Mouse (Mus musculus): ENCODE results near the gene Fbln2. TPM values are rescaled to one million over a fixed set of nuclear protein-coding genes. Genes with fewer than 3 reads are reported as not detected.
A peak's percentile ranks its signal among the peaks of the same experiment; 100 is the strongest.

Gene Fbln2
- polyA plus RNA-seq, 1 experiment from 2014 or later = 196 TPM

- no peaks in the 10 kb centered on the region for H3K4me1 ChIP-seq
- no peaks in the 10 kb centered on the region for H3K9me3 ChIP-seq
- H3K36me3 ChIP-seq = peaks cover 90% of the 10 kb centered on the region
- no peak overlapping the region for H3K4me3 ChIP-seq
- H3K9ac ChIP-seq = no peak overlapping the region
- no peak overlapping the region for H3K27ac ChIP-seq
- H3K27me3 ChIP-seq = no peaks in the 10 kb centered on the region
- no peak overlapping the region for H3K4me2 ChIP-seq (replicated peaks)
- 81% methylated on average over 16 of the region's 16 CpGs for WGBS
- ATAC-seq (ENCODE audit: low FRiP score, low read depth) = no peak
Observed at GRCm38 (mm10) chr6:91259440-91260120, 47.3 kb downstream of the Fbln2 start.

GRCm38 (mm10) chr6:91260347-91260986 is 48.2 kb downstream of the Fbln2 start:
- 80% methylated on average over 8 of the region's 8 CpGs for WGBS
- Histone ChIP-seq H3K27ac (no peak overlapping the region), H3K36me3 (peaks cover 91% of the 10 kb centered on the region), H3K4me2 (replicated peaks) (no peak overlapping the region), H3K27me3 (no peaks in the 10 kb centered on the region), H3K4me3 (no peak overlapping the region), H3K9me3 (no peaks in the 10 kb centered on the region), H3K9ac (no peak overlapping the region), H3K4me1 (no peaks in the 10 kb centered on the region)
- ATAC-seq (ENCODE audit: low FRiP score, low read depth) = no peak

- 49% methylated on average over 3 of the region's 3 CpGs for WGBS
- ATAC-seq (ENCODE audit: low FRiP score, low read depth) = no peak
- H3K27me3 ChIP-seq = no peaks in the 10 kb centered on the region
- no peak overlapping the region for H3K4me2 ChIP-seq (replicated peaks)
- H3K9me3 ChIP-seq = no peaks in the 10 kb centered on the region
- no peak overlapping the region for H3K27ac ChIP-seq
- no peaks in the 10 kb centered on the region for H3K4me1 ChIP-seq
- H3K4me3 ChIP-seq = no peak overlapping the region
- peaks cover 91% of the 10 kb centered on the region for H3K36me3 ChIP-seq
- no peak overlapping the region for H3K9ac ChIP-seq
Observed at GRCm38 (mm10) chr6:91260987-91261367, 48.7 kb downstream of the Fbln2 start.

GRCm38 (mm10) chr6:91265616-91266015 is 53.4 kb downstream of the Fbln2 start:
- H3K9ac ChIP-seq = no peak overlapping the region
- peaks cover 93% of the 10 kb centered on the region for H3K36me3 ChIP-seq
- no peaks in the 10 kb centered on the region for H3K4me1 ChIP-seq
- no peak for ATAC-seq (ENCODE audit: low FRiP score, low read depth)
- no peak overlapping the region for H3K4me2 ChIP-seq (replicated peaks)
- H3K27me3 ChIP-seq = no peaks in the 10 kb centered on the region
- WGBS = 69% methylated on average over 12 of the region's 12 CpGs
- H3K27ac ChIP-seq = no peak overlapping the region
- H3K9me3 ChIP-seq = no peaks in the 10 kb centered on the region
- no peak overlapping the region for H3K4me3 ChIP-seq

- 81% methylated on average over 1 of the region's 1 CpGs for WGBS
Observed at GRCm38 (mm10) chr6:91266647-91267046, 54.4 kb downstream of the Fbln2 start.

GRCm38 (mm10) chr6:91268318-91268717 is 56.1 kb downstream of the Fbln2 start:
- H3K36me3 ChIP-seq = peaks cover 94% of the 10 kb centered on the region
- WGBS = 17% methylated on average over 9 of the region's 9 CpGs

More at GRCm38 (mm10) chr6:91266647-91267046, 54.4 kb downstream of the Fbln2 start:
- Histone ChIP-seq H3K9ac (no peak overlapping the region), H3K4me1 (no peaks in the 10 kb centered on the region), H3K27me3 (no peaks in the 10 kb centered on the region), H3K36me3 (peaks cover 93% of the 10 kb centered on the region), H3K4me2 (replicated peaks) (no peak overlapping the region), H3K27ac (no peak overlapping the region), H3K4me3 (no peak overlapping the region), H3K9me3 (no peaks in the 10 kb centered on the region)
- no peak for ATAC-seq (ENCODE audit: low FRiP score, low read depth)

GRCm38 (mm10) chr6:91277549-91277948 is 65.3 kb downstream of the Fbln2 start:
- Histone ChIP-seq H3K36me3 (peaks cover 18% of the 10 kb centered on the region), H3K4me3 (no peak overlapping the region), H3K27me3 (peaks cover 9% of the 10 kb centered on the region), H3K9ac (no peak overlapping the region), H3K4me2 (replicated peaks) (no peak overlapping the region), H3K9me3 (no peaks in the 10 kb centered on the region), H3K27ac (no peak overlapping the region), H3K4me1 (peaks cover 7% of the 10 kb centered on the region; the same call in 1 of the 2 replicates)
- ATAC-seq (ENCODE audit: low FRiP score, low read depth) = 0 out of 2 replicates have a peak, but pooled peaks have one; percentile 3
- 3% methylated on average over 7 of the region's 7 CpGs for WGBS

More at GRCm38 (mm10) chr6:91268318-91268717, 56.1 kb downstream of the Fbln2 start:
- no peak overlapping the region for H3K27ac ChIP-seq
- no peaks in the 10 kb centered on the region for H3K4me1 ChIP-seq
- H3K27me3 ChIP-seq = no peaks in the 10 kb centered on the region
- no peak overlapping the region for H3K4me2 ChIP-seq (replicated peaks)
- H3K4me3 ChIP-seq = no peak overlapping the region
- no peak overlapping the region for H3K9ac ChIP-seq
- no peaks in the 10 kb centered on the region for H3K9me3 ChIP-seq
- ATAC-seq (ENCODE audit: low FRiP score, low read depth) = no peak

- Histone ChIP-seq H3K27me3 (peaks cover 17% of the 10 kb centered on the region), H3K4me3 (no peak overlapping the region), H3K4me1 (peaks cover 7% of the 10 kb centered on the region; the same call in 1 of the 2 replicates), H3K36me3 (peaks cover 12% of the 10 kb centered on the region), H3K9ac (no peak overlapping the region), H3K4me2 (replicated peaks) (no peak overlapping the region), H3K27ac (no peak overlapping the region), H3K9me3 (no peaks in the 10 kb centered on the region)
- whole genome bisulfite sequencing = 47% methylated on average over 1 of the region's 1 CpGs
- no peak for ATAC-seq (ENCODE audit: low FRiP score, low read depth)
Observed at GRCm38 (mm10) chr6:91278302-91278701, 66.0 kb downstream of the Fbln2 start.

GRCm38 (mm10) chr6:91279477-91279876 is 67.2 kb downstream of the Fbln2 start:
- peaks cover 7% of the 10 kb centered on the region; the same call in 1 of the 2 replicates for H3K4me1 ChIP-seq
- no peak overlapping the region for H3K9ac ChIP-seq
- 31% methylated on average over 4 of the region's 4 CpGs for WGBS
- no peak overlapping the region for H3K27ac ChIP-seq
- H3K36me3 ChIP-seq = no peaks in the 10 kb centered on the region
- ATAC-seq (ENCODE audit: low FRiP score, low read depth) = no peak
- peaks cover 29% of the 10 kb centered on the region for H3K27me3 ChIP-seq
- H3K9me3 ChIP-seq = no peaks in the 10 kb centered on the region
- no peak overlapping the region for H3K4me3 ChIP-seq
- H3K4me2 ChIP-seq (replicated peaks) = no peak overlapping the region

- WGBS = 5% methylated on average over 6 of the region's 6 CpGs
Observed at GRCm38 (mm10) chr6:91281206-91281605, 69.0 kb downstream of the Fbln2 start.

GRCm38 (mm10) chr6:91281747-91282146 is 69.5 kb downstream of the Fbln2 start:
- 37% methylated on average over 5 of the region's 5 CpGs for WGBS
- no peak overlapping the region for H3K9ac ChIP-seq
- H3K4me2 ChIP-seq (replicated peaks) = no peak overlapping the region
- no peaks in the 10 kb centered on the region for H3K9me3 ChIP-seq
- H3K27me3 ChIP-seq = peaks cover 51% of the 10 kb centered on the region
- H3K4me1 ChIP-seq = peaks cover 27% of the 10 kb centered on the region
- ATAC-seq (ENCODE audit: low FRiP score, low read depth) = no peak
- H3K27ac ChIP-seq = no peak overlapping the region
- no peak overlapping the region for H3K4me3 ChIP-seq
- H3K36me3 ChIP-seq = no peaks in the 10 kb centered on the region

More at GRCm38 (mm10) chr6:91281206-91281605, 69.0 kb downstream of the Fbln2 start:
- Histone ChIP-seq H3K27ac (no peak overlapping the region), H3K9me3 (no peaks in the 10 kb centered on the region), H3K4me3 (no peak overlapping the region), H3K36me3 (no peaks in the 10 kb centered on the region), H3K9ac (no peak overlapping the region), H3K27me3 (peaks cover 46% of the 10 kb centered on the region), H3K4me1 (peaks cover 22% of the 10 kb centered on the region), H3K4me2 (replicated peaks) (no peak overlapping the region)
- ATAC-seq (ENCODE audit: low FRiP score, low read depth) = no peak

- no peaks in the 10 kb centered on the region for H3K9me3 ChIP-seq
- WGBS = 75% methylated on average over 7 of the region's 7 CpGs
Observed at GRCm38 (mm10) chr6:91283031-91283430, 70.8 kb downstream of the Fbln2 start.

More at GRCm38 (mm10) chr6:91283031-91283430, 70.8 kb downstream of the Fbln2 start:
- Histone ChIP-seq H3K4me3 (no peak overlapping the region), H3K36me3 (no peaks in the 10 kb centered on the region), H3K4me1 (peaks cover 21% of the 10 kb centered on the region), H3K9ac (no peak overlapping the region), H3K27ac (no peak overlapping the region), H3K4me2 (replicated peaks) (no peak overlapping the region), H3K27me3 (peaks cover 64% of the 10 kb centered on the region)
- no peak for ATAC-seq (ENCODE audit: low FRiP score, low read depth)

All from limb, embryonic 13.5 days (tissue).